Mouse (Mus musculus) ES-Bruce4 (cell line): ENCODE measurements around the gene Gm36176. TPM values are rescaled to one million over a fixed set of nuclear protein-coding genes. Genes with fewer than 3 reads are reported as not detected.
A peak's percentile ranks its signal among the peaks of the same experiment; 100 is the strongest.

Experiments used
- H3K27ac ChIP-seq: 2 replicates; pipeline ENCODE4 v1.5.1; 2012; ENCODE audit warnings: low read length, inconsistent platforms; ENCODE audit not compliant: insufficient read depth
- H3K27me3 ChIP-seq: 2 replicates; pipeline ENCODE4 v1.6.1; 2012; ENCODE audit warnings: mild to moderate bottlenecking, low read length, inconsistent platforms; ENCODE audit not compliant: control insufficient read depth, poor library complexity, insufficient read depth, severe bottlenecking
- H3K36me3 ChIP-seq: 2 replicates; pipeline ENCODE4 v1.6.1; 2012; ENCODE audit warnings: inconsistent platforms, mild to moderate bottlenecking, low read length, moderate library complexity; ENCODE audit not compliant: control insufficient read depth, poor library complexity, insufficient read depth, severe bottlenecking
- H3K4me1 ChIP-seq: one replicate; pipeline ENCODE4 v1.8.1; 2011; ENCODE audit warnings: low read length; ENCODE audit not compliant: control insufficient read depth, insufficient read depth
- H3K4me3 ChIP-seq: 2 replicates; pipeline ENCODE4 v1.5.1; 2011; ENCODE audit warnings: low read depth, mild to moderate bottlenecking, low read length
- H3K9ac ChIP-seq: 2 replicates; pipeline ENCODE4 v1.6.1; 2012; ENCODE audit warnings: low read depth, mild to moderate bottlenecking, inconsistent platforms; ENCODE audit not compliant: poor library complexity, severe bottlenecking
- H3K9me3 ChIP-seq: replicated peaks from 2 replicates; pipeline ENCODE4 v1.6.1; 2012; ENCODE audit warnings: mild to moderate bottlenecking, low read length, inconsistent platforms; ENCODE audit not compliant: control insufficient read depth, poor library complexity, insufficient read depth, severe bottlenecking
- CTCF ChIP-seq: IDR thresholded peaks from one replicate; pipeline ENCODE4 v1.8.1; 2011; ENCODE audit warnings: low read depth, low read length
- EP300 ChIP-seq: IDR thresholded peaks from 2 replicates; pipeline ENCODE4 v1.6.1; 2011; ENCODE audit warnings: low read depth, low read length; ENCODE audit not compliant: insufficient read depth
- POLR2A ChIP-seq: IDR thresholded peaks from one replicate; pipeline ENCODE4 v1.8.1; 2011; ENCODE audit warnings: low read length; ENCODE audit not compliant: insufficient read depth
- polyA plus RNA-seq: library from polyadenylated mRNA; stranded (reverse); fragments of >200 nt; gene quantifications from 2 replicates; pipeline ENCODE4 v1.2.4, GENCODE M21; 2011; ENCODE audit warnings: low read depth; ENCODE audit not compliant: missing spikeins, insufficient read depth, insufficient read length

The Gm36176 gene
- polyA plus RNA-seq, 1 experiment = not detected

GRCm38 (mm10) chr10:77814382-77814781 lies 32.2 kb upstream of the Gm36176 start, which contains the start of gene Gm2696:
Gm2696 (plus strand) TSS chr10:77814682.
- Histone ChIP-seq H3K4me1 (no peaks in the 10 kb centered on the region), H3K4me3 (no peak within 1 kb of the TSS), H3K27ac (no peak within 1 kb of the TSS), H3K36me3 (no peaks in the 10 kb centered on the region), H3K9me3 (peaks cover 8% of the 10 kb centered on the region), H3K27me3 (no peaks in the 10 kb centered on the region), H3K9ac (no peak within 1 kb of the TSS)
- TF ChIP-seq EP300 (no peak), POLR2A (no peak), CTCF (no peak)

DNA sequence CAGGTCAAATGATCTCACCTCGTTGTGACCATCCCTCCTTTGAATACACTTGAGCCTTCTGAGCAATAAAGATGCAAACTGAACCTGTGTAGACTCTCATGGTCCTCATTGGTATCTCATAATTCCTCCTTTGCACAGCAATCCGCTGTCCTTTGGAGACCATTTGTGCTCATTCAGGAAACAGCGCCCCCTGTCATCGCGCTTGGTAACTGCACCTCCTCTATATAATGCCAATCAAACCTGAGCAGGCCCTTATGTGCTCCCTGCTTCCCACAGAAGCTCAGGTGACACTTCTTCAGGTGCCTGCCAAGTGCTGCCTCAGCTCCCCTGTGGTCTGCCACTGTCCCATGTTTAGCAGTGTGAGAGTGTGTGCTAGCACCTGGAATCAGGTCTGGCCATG lies 31.1 kb upstream of the Gm36176 start:
- no peaks in the 10 kb centered on the region for H3K27me3 ChIP-seq
- H3K27ac ChIP-seq = no peak overlapping the region
- H3K9ac ChIP-seq = no peak overlapping the region
- no peaks in the 10 kb centered on the region for H3K9me3 ChIP-seq
- H3K4me3 ChIP-seq = no peak overlapping the region
- H3K4me1 ChIP-seq = no peaks in the 10 kb centered on the region
- H3K36me3 ChIP-seq = no peaks in the 10 kb centered on the region
- TF ChIP-seq CTCF (peak; percentile 51), EP300 (no peak)

- Histone ChIP-seq H3K9me3 (no peaks in the 10 kb centered on the region), H3K27ac (no peak overlapping the region), H3K27me3 (no peaks in the 10 kb centered on the region), H3K9ac (no peak overlapping the region), H3K4me1 (no peaks in the 10 kb centered on the region), H3K4me3 (no peak overlapping the region), H3K36me3 (no peaks in the 10 kb centered on the region)
- no peak for TF ChIP-seq POLR2A
- no peak for TF ChIP-seq CTCF
- TF ChIP-seq EP300 = no peak
These were observed 28.1 kb upstream of the Gm36176 start for GRCm38 (mm10) chr10:77818523-77818922.

GRCm38 (mm10) chr10:77819203-77819602 lies 27.4 kb upstream of the Gm36176 start:
- Histone ChIP-seq H3K4me3 (no peak overlapping the region), H3K9ac (no peak overlapping the region), H3K27me3 (no peaks in the 10 kb centered on the region), H3K27ac (no peak overlapping the region), H3K4me1 (no peaks in the 10 kb centered on the region), H3K36me3 (no peaks in the 10 kb centered on the region), H3K9me3 (no peaks in the 10 kb centered on the region)
- TF ChIP-seq CTCF (no peak), EP300 (no peak), POLR2A (no peak)

- Histone ChIP-seq H3K9me3 (no peaks in the 10 kb centered on the region), H3K4me3 (no peak within 1 kb of the TSS), H3K27me3 (no peaks in the 10 kb centered on the region), H3K9ac (no peak within 1 kb of the TSS), H3K27ac (no peak within 1 kb of the TSS), H3K36me3 (no peaks in the 10 kb centered on the region), H3K4me1 (no peaks in the 10 kb centered on the region)
- no peak for TF ChIP-seq EP300
- no peak for TF ChIP-seq CTCF
- TF ChIP-seq POLR2A = no peak
These were observed 19.7 kb upstream of the Gm36176 start, which contains the start of gene Krtap10-4 for GRCm38 (mm10) chr10:77826951-77827350. Krtap10-4 (minus strand) TSS chr10:77827095.

GRCm38 (mm10) chr10:77835647-77836046 lies 11.0 kb upstream of the Gm36176 start, which contains the start of gene Krtap10-10:
Krtap10-10 (plus strand) TSS chr10:77835947.
- H3K9me3 ChIP-seq = no peaks in the 10 kb centered on the region
- H3K27me3 ChIP-seq = no peaks in the 10 kb centered on the region
- TF ChIP-seq CTCF (no peak), POLR2A (no peak), EP300 (no peak)
- H3K9ac ChIP-seq = no peak within 1 kb of the TSS
- H3K27ac ChIP-seq = no peak within 1 kb of the TSS
- H3K36me3 ChIP-seq = no peaks in the 10 kb centered on the region
- H3K4me1 ChIP-seq = no peaks in the 10 kb centered on the region
- peak within 1 kb of the TSS; percentile 43 for H3K4me3 ChIP-seq

GRCm38 (mm10) chr10:77839006-77839405 lies 7.6 kb upstream of the Gm36176 start:
- Histone ChIP-seq H3K27me3 (no peaks in the 10 kb centered on the region), H3K9me3 (no peaks in the 10 kb centered on the region), H3K4me1 (no peaks in the 10 kb centered on the region), H3K27ac (no peak overlapping the region), H3K36me3 (no peaks in the 10 kb centered on the region), H3K4me3 (no peak overlapping the region), H3K9ac (no peak overlapping the region)
- TF ChIP-seq POLR2A = no peak
- TF ChIP-seq EP300 = no peak
- TF ChIP-seq CTCF = no peak
